Mouse (Mus musculus): ENCODE measurements at regions not wholly inside any gene's neighbourhood (a gene's known extent, or its start where the extent isn't known, plus 50 kb on each side); places are given as distances from the start of the nearest gene placed in this dataset.
A peak's percentile ranks its signal among the peaks of the same experiment; 100 is the strongest.

DNA sequence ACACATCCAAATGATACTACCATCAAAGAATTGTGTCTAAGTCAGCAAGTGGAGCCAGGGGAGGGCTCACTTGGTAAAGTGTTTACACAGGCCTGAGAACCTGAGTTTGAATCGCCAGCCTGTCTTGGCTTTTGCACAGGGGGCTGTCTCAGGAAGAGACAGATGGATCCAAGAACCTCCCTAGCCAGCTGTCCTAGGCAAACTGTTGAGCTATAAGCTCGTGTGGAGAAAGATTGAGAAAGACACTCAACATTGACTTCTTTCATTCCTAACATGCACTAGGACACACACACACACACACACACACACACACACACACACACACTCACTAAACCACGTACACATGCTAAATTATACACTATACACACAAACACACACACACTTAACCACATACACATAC lies 363.9 kb upstream of the Runx1 start:
- no peak for DNase-seq (ENCODE audit: low spot score)

DNA sequence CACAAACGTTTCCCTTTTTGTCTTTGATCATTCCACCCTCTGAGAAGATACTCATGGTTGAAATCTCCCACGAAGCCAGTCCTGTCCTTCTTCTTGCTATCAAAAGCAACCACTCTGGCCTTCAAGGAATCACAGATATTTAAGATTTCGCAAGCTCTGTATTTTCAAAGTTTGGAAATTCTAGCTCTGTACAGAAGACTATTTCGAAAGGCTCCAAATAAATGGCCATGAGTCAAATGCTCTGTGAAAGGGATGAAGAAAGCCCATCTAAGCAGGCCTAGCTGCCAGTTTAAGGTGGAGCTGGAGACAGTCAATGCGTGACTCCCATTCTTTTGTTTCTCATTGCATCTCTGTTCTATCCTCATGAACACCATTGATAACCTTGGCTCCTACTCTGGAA lies 363.5 kb upstream of the Runx1 start:
- no peak for DNase-seq (ENCODE audit: low spot score)

DNA sequence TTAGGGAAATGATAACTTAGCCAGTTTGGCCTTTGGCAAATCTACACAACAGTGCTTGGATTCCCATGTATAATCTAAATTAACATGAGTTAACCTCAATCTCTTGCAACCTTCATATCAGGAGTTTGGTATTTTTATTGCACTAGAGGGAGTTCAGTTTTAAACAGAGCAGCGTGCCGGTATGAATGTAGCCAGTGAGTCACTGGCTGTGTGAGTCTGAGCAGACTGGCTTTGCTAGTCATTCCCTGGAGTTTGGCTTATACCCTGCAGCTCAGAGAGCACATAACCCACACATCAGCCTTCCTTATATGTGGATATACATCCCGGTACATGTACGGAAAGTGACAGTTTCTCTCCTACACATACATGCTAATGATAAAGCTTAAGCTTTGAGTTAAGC lies 360.6 kb upstream of the Runx1 start:
- no peak for DNase-seq (ENCODE audit: low spot score)

DNA sequence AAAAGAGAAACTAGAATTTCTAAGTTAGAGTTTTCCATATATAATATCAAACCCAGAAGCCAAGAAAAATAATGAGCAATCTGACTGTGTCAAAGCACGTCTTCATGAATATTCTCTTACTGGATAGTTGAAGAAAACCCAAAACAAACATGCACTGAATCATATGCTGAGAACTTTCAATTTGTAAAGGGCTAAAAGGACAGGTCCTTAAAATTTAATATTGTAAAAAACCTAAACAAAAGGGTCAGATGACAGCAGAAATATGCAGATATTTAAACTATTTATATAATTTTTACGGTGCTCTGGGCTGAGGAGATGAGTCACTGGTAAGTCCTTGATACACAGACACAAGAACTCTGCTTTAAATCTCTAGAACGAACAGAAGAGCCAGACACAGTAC lies 356.7 kb upstream of the Runx1 start:
- DNase-seq (ENCODE audit: low spot score): no peak

DNA sequence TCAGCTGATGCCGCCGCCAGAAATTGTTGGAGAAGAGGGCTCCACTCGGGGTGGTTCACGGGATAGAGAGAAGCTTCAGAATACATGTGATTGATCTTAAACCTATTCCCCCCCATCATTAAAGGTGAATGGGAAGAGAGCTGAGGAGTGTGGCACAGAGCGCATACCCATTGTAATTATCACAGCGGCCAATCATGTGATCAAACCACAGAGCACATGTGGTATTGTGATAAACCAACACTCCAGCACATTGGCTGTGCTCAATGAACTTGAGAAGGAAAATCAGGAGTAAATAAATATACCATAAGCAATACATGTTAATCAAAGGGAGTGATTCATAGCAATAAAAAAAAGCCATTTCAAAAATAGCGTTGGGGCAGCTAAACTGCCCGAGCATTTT lies 355.5 kb upstream of the Runx1 start:
- no peak for DNase-seq (ENCODE audit: low spot score)

DNA sequence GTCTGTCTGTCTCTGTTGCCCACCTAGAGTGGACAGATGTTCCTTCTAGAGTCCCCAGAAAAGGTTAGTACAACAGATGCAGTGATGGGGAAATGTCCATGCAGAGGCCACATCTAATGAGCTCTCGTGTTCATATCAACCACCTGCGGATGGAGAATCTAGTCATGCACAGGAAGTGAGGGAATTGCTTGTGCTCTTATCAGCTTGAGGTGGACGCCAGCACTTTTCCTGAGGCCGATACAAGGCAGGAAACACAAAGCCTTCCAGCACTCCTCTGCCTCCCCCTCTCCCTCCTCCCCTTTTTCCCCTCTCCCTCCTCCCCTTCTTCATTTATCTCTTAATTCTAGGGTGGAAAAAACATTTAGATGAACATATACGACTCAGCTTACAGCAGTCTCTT lies 354.3 kb upstream of the Runx1 start:
- DNase-seq (ENCODE audit: low spot score): no peak

DNA sequence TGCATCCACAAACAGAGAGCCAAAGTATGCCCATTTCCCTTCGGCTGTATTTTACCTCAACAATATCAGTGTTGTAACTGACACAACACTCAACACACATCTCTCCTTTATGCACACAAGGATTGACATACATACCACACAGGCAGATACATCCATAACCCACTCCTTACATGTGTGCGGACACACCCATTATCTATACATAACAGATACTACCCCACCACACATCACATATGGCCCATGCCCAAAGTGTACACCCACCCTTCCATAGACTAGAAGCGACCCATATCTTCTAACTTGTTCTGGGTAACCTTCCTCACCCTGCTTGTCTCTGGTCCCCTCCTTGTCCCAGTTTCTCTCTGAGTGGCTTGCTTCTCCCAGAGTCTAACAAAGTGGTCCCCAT lies 340.7 kb upstream of the Runx1 start:
- no peak for DNase-seq (ENCODE audit: low spot score)

DNA sequence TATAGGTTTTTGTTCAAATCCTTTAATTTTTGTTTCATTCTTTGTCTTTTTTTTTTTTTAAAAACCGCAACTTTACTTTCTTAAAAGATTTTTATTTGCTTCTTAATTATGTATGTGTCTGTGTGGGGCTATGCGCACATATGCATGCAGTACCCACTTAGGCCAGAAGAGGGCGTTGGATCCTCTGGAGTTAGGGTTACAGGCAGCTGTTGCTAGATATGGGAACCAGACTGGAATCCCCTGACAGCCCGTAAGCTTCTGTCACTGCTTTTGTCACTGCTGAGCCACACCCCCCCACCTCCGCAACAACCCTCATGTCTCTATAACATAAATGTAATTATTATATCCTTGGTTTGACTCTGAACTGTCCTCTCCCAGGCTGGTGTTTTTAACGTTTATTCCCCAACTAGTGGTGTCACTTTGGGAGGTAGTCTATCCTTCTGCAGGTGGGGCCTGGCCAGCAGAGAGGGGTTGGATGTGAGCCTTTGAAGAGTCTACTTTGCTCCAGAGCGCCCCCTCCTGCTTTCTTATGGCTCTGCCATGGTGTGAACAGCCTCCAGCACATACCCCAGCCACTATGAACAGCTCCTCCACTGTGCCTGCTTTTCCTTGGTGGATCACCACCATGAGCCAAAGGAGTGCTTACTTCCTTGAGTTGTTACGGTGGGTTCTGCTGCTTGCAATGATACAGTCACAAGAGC lies 332.7 kb upstream of the Runx1 start:
- no peak for DNase-seq (ENCODE audit: low spot score)

DNA sequence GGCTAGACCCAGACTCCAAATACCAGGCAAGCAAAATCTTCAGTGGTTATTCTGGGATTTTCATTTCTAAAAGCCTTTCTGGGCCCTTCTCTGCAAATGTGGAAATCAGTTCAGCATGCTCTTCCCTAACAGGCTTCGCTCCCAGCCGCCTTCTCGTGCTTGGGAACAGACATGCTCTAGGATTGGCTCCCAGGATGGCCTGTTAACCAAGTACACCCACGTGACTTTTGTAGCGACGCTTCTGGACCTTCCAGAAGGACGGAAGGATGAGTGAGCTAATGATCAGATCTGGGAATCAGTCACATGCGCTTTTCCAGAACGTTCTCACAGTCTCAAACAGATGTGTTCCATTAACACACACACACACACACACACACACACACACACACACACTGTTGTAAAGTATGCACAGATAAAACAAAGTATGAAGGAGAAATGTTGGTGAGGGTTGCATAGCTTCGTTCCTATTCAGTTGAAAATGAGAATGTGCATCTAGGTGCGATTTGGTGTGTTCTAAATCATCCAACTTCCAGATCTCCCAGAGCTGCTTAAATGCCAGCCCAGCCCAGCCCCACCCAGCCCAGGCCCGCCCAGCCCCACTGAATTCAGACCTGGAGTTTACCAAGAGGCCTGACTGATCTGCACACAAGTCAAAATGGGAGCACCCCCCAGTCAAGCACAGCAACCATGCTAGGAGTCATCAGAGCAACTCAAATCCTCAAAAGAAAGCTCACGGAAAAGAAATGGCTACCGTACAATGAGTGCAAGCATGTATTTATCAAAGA lies 327.8 kb upstream of the Runx1 start:
- DNase-seq (ENCODE audit: low spot score): no peak

DNA sequence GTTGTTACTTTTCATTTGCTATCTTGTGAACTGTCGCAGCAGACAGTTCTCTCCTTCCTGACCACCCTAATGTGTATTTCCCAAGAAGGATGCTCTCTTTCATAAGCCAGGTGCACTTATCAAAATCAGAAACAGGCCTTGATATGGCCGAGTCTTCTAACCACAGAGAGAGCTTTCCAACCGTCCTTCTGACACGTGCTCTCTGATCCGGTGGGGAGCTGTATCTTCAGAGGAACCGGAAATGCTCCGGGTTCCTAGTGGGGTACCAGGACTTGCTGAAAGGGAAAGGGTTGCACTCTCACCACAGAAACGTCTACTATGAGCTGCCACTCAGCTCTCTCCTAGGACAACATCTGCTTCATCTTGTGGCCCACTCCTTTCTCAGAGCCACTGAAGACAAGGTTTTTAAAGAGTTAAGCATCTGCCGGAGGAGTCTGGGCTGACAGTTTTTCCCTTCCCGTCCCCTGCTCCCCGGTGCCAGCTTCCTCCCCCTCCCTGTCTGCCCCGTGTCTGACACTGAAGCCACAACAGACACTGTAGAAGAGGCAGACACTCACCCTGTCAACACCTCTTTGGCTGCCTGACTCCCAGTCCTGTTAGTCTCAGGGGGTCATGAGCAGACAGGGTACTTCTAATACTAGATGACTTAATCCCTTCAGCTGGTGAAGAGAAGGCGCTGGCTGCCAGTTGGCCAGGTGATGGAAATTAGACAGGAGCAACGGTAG lies 327.0 kb upstream of the Runx1 start:
- no peak for DNase-seq (ENCODE audit: low spot score)

DNA sequence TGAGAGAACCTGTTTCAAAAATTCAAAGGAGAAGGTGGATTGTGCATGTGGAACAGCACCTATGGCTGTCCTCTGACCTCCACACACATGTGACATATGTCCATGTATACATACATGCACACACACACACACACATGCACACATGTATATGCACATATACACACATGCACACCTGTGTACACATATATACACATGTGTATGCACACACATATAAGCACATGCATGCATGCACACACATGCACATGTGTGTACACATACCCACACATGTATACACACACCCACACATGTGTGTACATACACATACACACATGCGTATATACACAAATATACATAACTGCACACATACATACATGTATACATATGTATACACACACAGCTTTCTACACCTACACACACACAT lies 326.1 kb upstream of the Runx1 start:
- DNase-seq (ENCODE audit: low spot score): no peak

DNA sequence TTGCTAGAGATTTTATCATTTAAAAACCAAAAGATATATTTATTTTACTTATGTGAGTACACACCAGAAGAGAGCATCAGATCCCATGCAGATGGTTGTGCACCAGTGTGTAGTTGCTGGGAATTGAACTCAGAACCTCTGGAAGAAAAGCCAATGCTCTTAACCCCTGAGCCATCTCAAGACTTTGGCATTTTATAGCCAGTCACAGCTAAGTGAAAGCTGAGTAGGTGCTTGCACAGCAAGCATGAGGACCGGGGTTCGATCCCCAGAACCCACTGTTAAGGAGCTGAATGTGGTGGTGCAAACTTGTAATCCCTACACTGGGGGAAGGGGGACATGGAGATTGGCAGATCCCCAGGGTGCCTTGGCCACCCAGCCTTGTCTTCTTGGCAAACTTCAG lies 325.7 kb upstream of the Runx1 start:
- no peak for DNase-seq (ENCODE audit: low spot score)

DNA sequence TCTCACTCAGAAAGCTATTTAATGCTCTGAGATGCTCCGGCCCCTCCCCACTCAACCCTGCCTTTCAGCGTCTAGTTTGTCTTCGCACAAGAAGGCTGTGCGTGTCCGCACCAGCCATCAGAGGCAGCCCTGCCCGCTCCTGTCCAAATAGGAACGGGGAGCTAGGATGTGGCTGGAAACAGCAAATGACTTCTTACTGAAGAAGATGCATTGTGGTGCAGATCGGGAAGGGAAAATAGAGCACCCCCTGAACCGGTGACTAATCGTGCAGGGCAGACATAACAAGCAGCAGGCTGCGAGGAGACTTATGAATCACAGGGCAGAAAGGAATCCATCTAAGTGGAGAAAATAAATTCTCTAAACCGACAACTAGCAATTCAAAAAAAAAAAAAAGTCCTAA lies 324.5 kb upstream of the Runx1 start:
- no peak for DNase-seq (ENCODE audit: low spot score)

DNA sequence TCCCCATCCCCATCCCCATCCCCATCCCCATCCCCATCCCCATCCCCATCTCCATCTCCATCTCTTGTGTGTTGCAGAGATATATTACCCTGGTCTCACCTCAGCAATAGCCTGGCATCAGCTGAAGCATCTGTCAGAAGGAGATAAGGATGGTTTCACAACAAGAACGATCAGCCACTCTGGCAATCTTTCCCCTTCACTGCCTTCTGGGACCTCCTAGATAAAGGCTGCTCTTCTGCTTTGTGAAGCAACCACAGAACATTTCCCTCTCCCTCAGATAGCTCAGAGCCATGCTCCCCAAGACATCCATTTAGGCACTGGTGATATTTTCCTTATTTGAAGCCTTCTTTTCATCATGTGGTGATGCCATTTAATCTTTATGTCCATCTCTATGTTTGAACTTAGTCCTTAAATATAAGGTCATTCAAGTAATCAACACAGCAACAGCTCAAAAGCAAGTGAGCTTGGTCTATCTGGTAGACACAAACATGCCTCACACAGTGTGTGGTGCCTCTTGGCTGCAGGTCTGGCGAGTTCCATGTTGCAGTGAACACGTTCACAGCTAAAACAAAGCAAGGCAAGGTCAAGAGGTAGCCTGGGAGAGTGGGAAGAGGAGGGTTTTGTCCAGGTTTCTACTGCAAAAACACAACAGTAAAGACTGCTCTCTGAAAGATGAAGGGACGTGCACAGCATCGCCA lies 321.7 kb upstream of the Runx1 start:
- no peak for DNase-seq (ENCODE audit: low spot score)

DNA sequence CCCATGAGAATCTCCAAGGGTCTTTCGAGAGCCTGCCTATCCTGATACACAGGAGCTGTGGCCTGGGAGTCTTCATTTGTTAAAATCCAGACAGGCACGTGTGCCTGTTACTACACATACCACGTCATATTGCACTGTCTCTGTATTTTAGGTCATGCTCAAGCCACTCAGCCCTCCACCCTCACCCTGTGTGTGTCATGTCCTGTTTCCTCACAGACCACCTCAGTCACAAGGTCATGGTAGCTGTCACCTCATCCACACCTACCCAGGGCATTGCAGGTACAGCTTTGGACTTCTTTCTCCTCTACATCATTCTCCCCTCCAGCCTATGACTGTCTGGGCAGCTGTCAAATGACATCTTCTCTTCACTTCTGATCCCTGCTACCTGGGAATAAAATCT lies 320.9 kb upstream of the Runx1 start:
- no peak for DNase-seq (ENCODE audit: low spot score)

DNA sequence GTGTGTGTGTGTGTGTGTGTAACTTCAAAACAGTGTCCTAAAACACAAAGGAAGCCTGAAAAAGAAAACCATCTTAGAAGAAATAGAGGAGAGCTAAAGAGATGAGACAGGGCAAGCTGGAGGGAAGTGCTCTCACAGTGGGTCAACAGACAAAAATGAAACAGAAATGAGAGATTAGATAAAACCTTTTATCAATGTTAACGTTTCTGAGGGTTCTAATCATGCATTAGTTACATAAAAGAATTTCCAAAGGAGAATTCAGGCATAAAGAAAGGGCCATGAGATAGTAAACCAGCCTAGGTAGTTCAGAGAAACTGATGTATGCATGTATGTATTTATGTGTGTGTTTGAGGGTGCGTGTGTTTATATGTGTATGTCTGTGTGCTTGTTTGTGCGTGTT lies 319.7 kb upstream of the Runx1 start:
- DNase-seq (ENCODE audit: low spot score): no peak

DNA sequence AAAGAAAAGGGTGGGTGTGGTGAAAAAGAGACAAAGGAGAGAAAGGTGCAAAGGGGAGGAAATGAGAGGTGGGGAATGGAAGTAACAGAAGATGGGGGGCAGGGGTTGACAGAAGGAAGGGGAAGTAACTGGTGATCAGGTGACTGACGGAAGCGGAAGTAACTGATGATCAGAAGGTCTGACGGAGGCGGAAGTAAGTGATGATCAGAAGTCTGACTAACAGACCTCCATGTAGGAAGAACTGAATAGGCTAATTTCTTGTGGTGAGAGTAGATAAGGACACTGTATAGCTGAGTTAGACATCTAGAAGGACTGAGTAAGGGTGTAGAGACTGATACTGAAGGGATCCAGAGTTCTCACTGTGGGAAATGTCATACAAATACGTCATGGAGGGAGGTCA lies 318.1 kb upstream of the Runx1 start:
- DNase-seq (ENCODE audit: low spot score): no peak

DNA sequence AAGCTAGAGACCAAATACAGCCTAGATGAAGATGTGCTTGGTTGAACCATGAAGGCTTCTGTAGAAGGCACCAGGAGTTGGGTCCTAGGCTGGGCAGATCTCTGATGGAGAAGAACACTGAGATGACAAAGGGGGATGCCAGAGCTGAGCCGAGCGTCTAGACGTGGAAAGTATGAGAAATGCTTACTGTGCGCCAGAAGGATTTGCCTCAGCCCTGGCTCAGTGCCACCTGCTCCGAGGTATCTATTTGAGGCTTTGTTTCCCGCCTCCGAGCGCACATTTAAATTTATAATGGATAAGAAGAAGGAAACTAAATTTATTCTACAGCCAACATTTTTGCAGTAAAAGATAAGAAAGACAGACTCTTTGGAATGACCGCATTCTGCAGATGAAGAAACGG lies 317.2 kb upstream of the Runx1 start:
- peak; percentile 13 for DNase-seq (ENCODE audit: low spot score)

DNA sequence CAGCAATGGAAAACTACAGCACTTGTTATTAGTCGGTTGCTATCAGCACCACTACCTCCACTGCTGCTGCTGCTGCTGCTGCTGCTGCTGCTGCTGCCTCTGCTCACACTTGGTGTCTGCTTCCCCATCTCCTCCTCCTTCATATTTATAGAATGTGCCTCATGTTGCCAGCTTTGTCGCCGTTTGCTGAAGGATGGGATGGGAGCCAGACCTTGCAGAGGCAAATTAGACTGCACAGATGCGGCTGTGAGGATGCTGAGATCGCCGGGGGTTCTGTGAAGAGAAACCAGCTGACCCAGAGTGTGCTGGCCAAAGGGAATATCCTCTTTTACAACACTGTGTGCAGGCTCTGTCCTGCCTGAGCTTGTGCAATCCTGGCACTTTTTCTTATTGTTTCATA lies 316.0 kb upstream of the Runx1 start:
- no peak for DNase-seq (ENCODE audit: low spot score)

DNA sequence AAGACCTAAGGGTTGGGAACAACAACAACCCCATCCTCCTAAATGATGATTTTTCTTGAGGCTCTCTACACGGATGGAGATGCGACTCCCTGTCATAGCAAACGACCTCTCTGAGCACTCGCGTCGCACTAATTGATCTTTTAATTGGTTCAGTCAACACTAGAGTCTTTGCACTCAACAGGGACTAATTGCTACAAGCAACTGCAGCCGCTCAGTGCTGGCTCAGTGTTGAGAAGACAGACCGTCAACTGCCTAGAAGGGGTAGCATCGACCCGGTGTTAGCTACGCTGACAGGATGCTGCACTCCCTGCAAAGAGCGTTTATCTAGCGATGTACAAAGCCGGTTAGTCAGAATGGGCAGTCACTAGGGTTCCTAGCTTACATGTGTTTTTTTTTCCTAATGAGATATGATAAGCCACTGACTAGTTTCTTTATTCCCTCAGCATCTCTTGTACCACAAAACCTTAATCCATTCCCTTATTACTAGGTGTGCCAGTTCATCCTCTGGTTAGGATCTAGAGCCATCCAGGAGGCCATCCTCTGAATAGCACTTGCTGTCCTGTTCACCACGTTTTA lies 314.7 kb upstream of the Runx1 start:
- no peak for DNase-seq (ENCODE audit: low spot score)

DNA sequence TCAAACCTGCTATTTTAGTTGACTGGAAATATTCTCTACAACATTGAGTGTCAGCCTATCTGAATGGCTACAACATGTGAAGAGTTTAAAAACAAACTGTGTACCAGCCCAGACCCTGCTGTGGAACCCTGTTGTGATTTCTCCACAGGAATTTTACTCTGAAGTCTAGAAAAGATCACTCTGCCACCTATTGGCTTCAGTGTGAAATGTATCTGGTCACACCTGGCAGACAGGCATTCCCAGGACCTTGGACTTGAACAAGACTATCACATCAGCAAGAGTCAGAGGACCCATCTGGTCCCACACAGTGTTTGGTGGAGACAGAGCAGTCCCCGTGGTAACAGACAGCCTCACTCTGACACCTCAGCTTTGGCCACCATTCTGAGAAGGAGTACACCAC lies 311.3 kb upstream of the Runx1 start:
- no peak for DNase-seq (ENCODE audit: low spot score)

DNA sequence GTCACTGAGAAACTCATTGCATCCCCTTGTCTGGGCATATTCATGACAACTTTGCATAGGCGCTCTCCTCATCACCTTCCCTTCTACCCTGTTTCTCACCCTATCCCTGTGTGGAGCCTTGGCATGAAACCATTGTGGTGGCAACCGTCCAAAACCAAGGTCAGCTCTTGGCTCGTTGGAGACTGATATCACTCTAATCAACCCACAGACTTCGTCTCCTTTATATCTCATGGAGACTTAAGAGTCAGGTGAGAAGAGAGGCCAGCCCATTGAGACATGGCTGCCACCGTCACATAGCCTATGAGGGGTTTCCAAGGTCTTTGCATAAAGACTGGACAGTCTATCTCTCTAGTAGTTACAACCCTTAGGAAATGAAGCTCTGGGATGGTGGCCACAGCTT lies 305.5 kb upstream of the Runx1 start:
- no peak for DNase-seq (ENCODE audit: low spot score)
